Mouse (Mus musculus) liver, embryonic 13.5 days (tissue): ENCODE results near the gene Pole3. TPM values are rescaled to one million over a fixed set of nuclear protein-coding genes. Genes with fewer than 3 reads are reported as not detected.

Source experiments
- ATAC-seq: fragments of 200-750 bp; cut with Nextera tagmentation; 2 replicates; pipeline ENCODE4 v1.8.0; 2017; ENCODE audit warnings: low read depth, mild to moderate bottlenecking, moderate number of reproducible peaks, moderate library complexity
- DNase-seq: peaks from one replicate; pipeline ENCODE4 v3.0.0; 2022
- H3K27ac ChIP-seq: fragments of 300-500 bp; sonication (generic); 2 replicates; pipeline ENCODE4 v1.5.1; 2015; ENCODE audit warnings: moderate library complexity, mild to moderate bottlenecking, inconsistent platforms
- H3K27me3 ChIP-seq: fragments of 300-500 bp; sonication (generic); 2 replicates; pipeline ENCODE4 v1.6.1; 2015; ENCODE audit warnings: mild to moderate bottlenecking, inconsistent platforms
- H3K36me3 ChIP-seq: fragments of 300-500 bp; sonication (generic); 2 replicates; pipeline ENCODE4 v1.6.1; 2015; ENCODE audit warnings: mild to moderate bottlenecking, inconsistent platforms
- H3K4me1 ChIP-seq: fragments of 300-500 bp; sonication (generic); replicated peaks from 2 replicates; pipeline ENCODE4 v1.6.1; 2015; ENCODE audit warnings: inconsistent platforms
- H3K4me2 ChIP-seq: fragments of 300-500 bp; sonication (generic); 2 replicates; pipeline ENCODE4 v1.6.1; 2015; ENCODE audit warnings: inconsistent platforms, mild to moderate bottlenecking, moderate library complexity
- H3K4me3 ChIP-seq: fragments of 300-500 bp; sonication (generic); replicated peaks from 2 replicates; pipeline ENCODE4 v1.5.1; 2015; ENCODE audit warnings: mild to moderate bottlenecking, inconsistent platforms
- H3K9ac ChIP-seq: fragments of 300-500 bp; sonication (generic); 2 replicates; pipeline ENCODE4 v1.6.1; 2015; ENCODE audit warnings: mild to moderate bottlenecking, inconsistent platforms
- H3K9me3 ChIP-seq: fragments of 300-500 bp; sonication (generic); replicated peaks from 2 replicates; pipeline ENCODE4 v1.6.1; 2016; ENCODE audit warnings: inconsistent platforms
- WGBS: fragments of 180-500 bp; shearing (Covaris S2); methylation state at CpG from one replicate; pipeline ENCODE4 v1.1.7; 2015; ENCODE audit not compliant: insufficient replicate concordance; 5-methylcytosine and 5-hydroxymethylcytosine counted together
- polyA plus RNA-seq: library from polyadenylated mRNA; unstranded; fragments of >200 nt; fragmentation: Nextera tagmentation; extraction: Ambion mirVana; gene quantifications from 2 replicates; pipeline ENCODE4 v1.2.1, GENCODE M21; 2015

Pole3 gene
- polyA plus RNA-seq, 1 experiment from 2014 or later = 77.3 TPM

DNA sequence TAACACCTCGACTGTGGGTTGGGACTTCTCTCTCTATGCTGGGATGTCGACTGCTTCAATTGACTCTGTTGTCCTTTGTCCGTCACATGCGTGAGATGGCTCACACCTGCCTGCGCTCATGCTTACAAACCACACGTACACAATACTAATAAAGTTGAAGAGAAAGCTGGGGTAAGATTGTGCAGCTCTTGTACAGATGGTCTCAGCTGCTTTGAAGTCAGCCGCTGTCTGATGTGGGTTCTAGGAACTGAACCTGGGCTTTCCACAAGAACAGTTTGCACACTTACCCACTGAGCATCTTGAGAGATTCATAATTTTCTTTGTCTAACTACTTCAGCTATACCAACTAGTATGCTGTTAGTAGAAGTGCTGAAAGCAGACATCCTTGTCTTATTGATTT is 27.1 kb upstream of the Pole3 start:
- peaks cover 4% of the 10 kb centered on the region; the same call in 1 of the 2 replicates for H3K27me3 ChIP-seq
- no peak for DNase-seq
- H3K27ac ChIP-seq = no peak overlapping the region
- no peak overlapping the region for H3K4me2 ChIP-seq
- no peak for ATAC-seq
- no peak overlapping the region for H3K9ac ChIP-seq
- no peaks in the 10 kb centered on the region for H3K36me3 ChIP-seq
- 71% methylated on average over 7 of the region's 7 CpGs for WGBS
- no peaks in the 10 kb centered on the region for H3K4me1 ChIP-seq
- H3K4me3 ChIP-seq = no peak overlapping the region
- H3K9me3 ChIP-seq = no peaks in the 10 kb centered on the region

DNA sequence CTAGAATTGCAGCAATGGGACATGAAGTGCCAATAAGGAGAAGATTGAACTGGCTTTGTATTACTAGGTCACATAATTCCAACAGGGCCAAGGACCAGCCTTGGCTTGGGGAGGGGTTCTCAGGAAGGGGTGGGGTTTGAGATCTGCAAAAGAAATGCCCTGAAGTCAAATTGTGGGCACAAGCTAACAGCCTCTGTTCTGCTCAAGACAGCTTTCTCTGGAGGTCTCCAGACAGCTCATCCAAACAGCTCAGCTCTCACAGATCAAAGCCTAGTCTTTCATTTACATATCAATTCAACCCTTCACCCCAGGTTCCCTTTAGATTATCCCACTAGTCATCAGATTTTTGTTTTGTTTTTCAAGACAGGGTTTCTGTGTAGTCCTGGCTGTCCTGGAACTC is 19.9 kb upstream of the Pole3 start:
- Histone ChIP-seq H3K27ac (no peak overlapping the region), H3K9me3 (no peaks in the 10 kb centered on the region), H3K27me3 (no peaks in the 10 kb centered on the region), H3K4me1 (no peaks in the 10 kb centered on the region), H3K36me3 (no peaks in the 10 kb centered on the region), H3K4me3 (no peak overlapping the region), H3K9ac (no peak overlapping the region), H3K4me2 (no peak overlapping the region)
- no peak for DNase-seq
- no peak for ATAC-seq

DNA sequence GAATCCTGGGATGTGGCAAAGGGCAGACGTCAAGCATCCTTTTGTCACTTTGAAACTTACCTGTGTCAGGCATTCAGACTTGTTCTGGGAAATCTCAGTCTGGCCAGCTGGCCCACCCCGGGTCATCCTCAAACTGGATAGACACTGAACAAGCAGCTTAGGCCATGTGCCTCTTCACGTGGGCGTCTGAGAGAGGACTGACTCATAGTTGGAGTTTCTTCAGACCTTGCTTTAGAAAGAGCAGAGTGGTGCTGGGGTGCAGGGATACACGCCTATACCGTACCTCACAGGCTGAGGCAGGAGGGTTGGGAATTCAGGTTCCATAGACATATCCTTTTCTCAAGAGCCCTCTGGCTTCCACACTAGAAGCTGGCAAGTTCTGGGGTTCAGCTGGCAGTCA is 18.9 kb upstream of the Pole3 start:
- 62% methylated on average over 6 of the region's 6 CpGs for WGBS
- no peak overlapping the region for H3K9ac ChIP-seq
- H3K36me3 ChIP-seq = no peaks in the 10 kb centered on the region
- ATAC-seq (no peak), DNase-seq (no peak)
- H3K4me2 ChIP-seq = no peak overlapping the region
- H3K9me3 ChIP-seq = no peaks in the 10 kb centered on the region
- H3K27ac ChIP-seq = no peak overlapping the region
- H3K27me3 ChIP-seq = no peaks in the 10 kb centered on the region
- no peaks in the 10 kb centered on the region for H3K4me1 ChIP-seq
- H3K4me3 ChIP-seq = no peak overlapping the region

GRCm38 (mm10) chr4:62541802-62542201 is 16.9 kb upstream of the Pole3 start:
- H3K9me3 ChIP-seq = no peaks in the 10 kb centered on the region
- DNase-seq (no peak), ATAC-seq (no peak)
- no peak overlapping the region for H3K9ac ChIP-seq
- WGBS = 69% methylated on average over 3 of the region's 3 CpGs
- H3K4me3 ChIP-seq = no peak overlapping the region
- H3K27ac ChIP-seq = no peak overlapping the region
- H3K27me3 ChIP-seq = no peaks in the 10 kb centered on the region
- H3K4me1 ChIP-seq = no peaks in the 10 kb centered on the region
- no peaks in the 10 kb centered on the region for H3K36me3 ChIP-seq
- H3K4me2 ChIP-seq = no peak overlapping the region

DNA sequence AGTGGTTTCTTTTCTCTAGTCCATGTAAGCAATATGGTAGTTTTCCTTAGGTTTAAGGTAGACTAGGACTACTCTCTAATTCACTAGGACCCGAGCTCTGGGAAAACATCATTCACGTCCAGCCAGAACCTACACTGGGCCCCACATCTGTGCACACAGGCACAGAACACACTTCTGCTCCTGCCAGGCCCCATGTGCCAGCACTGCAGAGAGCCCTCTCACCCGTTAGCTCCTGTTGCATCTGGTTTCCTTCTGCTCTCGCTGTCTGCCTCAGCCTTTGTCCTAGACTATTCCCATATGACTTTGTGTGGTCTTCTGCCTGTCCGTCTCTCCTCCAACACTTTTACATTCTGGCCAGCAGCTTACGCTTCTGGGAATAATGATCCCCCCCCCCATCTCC is 8.9 kb upstream of the Pole3 start:
- Histone ChIP-seq H3K4me1 (peaks cover 6% of the 10 kb centered on the region), H3K9me3 (no peaks in the 10 kb centered on the region), H3K9ac (no peak overlapping the region), H3K27me3 (no peaks in the 10 kb centered on the region), H3K27ac (no peak overlapping the region), H3K4me3 (no peak overlapping the region), H3K36me3 (no peaks in the 10 kb centered on the region), H3K4me2 (no peak overlapping the region)
- DNase-seq (no peak), ATAC-seq (no peak)
- 62% methylated on average over 6 of the region's 6 CpGs for WGBS

GRCm38 (mm10) chr4:62527655-62528054 is 2.8 kb upstream of the Pole3 start:
- no peaks in the 10 kb centered on the region for H3K9me3 ChIP-seq
- ATAC-seq (no peak), DNase-seq (no peak)
- peaks cover 13% of the 10 kb centered on the region for H3K36me3 ChIP-seq
- no peak overlapping the region for H3K4me3 ChIP-seq
- H3K27ac ChIP-seq = no peak overlapping the region
- 16% methylated on average over 4 of the region's 4 CpGs for WGBS
- peaks cover 28% of the 10 kb centered on the region for H3K4me1 ChIP-seq
- H3K27me3 ChIP-seq = no peaks in the 10 kb centered on the region
- H3K4me2 ChIP-seq = no peak overlapping the region
- no peak overlapping the region for H3K9ac ChIP-seq

DNA sequence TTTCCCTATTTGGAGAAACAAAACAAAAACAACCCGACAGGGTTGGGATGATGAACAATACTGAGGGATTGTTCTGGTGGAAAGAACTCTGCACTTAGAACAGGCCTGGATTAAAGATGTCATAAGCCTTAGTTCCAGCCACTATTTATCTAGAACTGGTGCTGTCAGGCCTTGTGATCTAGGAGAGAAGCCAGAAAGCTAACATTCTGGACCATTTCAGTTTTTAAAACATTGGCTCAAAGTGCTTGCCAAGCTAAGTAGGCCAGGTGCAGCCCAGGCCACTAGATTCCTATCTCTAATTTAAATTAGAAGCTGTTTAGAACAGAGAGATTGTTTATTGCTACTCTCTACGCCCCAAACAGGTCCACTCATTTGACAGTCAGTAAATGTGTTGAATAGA is 1.4 kb upstream of the Pole3 start:
- H3K4me1 ChIP-seq = peaks cover 38% of the 10 kb centered on the region
- no peak for ATAC-seq
- WGBS = 41% methylated on average over 2 of the region's 2 CpGs

DNA sequence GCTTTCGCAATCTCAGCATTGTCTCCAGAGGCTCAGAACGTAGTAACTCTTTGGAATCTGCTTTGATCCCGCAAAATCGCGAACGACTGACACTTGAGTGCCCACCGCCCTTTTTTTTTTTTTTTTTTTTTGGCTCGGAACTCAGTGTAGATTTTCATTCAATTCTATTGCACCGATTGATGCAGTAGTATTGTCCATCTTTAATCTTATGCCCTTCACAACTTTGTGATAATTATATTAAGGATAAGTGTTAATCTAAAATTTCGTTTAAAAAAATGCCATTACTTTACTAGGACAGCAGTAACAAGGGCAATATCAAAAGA is 582 bp upstream of the Pole3 start:
- Histone ChIP-seq H3K27ac (no peak overlapping the region), H3K4me3 (peak overlapping the region; percentile 91), H3K4me1 (peaks cover 38% of the 10 kb centered on the region), H3K27me3 (no peaks in the 10 kb centered on the region), H3K9ac (no peak overlapping the region), H3K9me3 (no peaks in the 10 kb centered on the region), H3K4me2 (peak overlapping the region; percentile 88), H3K36me3 (peaks cover 25% of the 10 kb centered on the region)
- no peak for ATAC-seq
- 2% methylated on average over 10 of the region's 10 CpGs for WGBS
- DNase-seq = no peak

More for the DNA sequence above, 1.4 kb upstream of the Pole3 start:
- DNase-seq = no peak
- no peaks in the 10 kb centered on the region for H3K9me3 ChIP-seq
- no peak overlapping the region for H3K4me3 ChIP-seq
- H3K27ac ChIP-seq = no peak overlapping the region
- no peak overlapping the region for H3K9ac ChIP-seq
- no peaks in the 10 kb centered on the region for H3K27me3 ChIP-seq
- H3K4me2 ChIP-seq = no peak overlapping the region
- peaks cover 25% of the 10 kb centered on the region for H3K36me3 ChIP-seq

DNA sequence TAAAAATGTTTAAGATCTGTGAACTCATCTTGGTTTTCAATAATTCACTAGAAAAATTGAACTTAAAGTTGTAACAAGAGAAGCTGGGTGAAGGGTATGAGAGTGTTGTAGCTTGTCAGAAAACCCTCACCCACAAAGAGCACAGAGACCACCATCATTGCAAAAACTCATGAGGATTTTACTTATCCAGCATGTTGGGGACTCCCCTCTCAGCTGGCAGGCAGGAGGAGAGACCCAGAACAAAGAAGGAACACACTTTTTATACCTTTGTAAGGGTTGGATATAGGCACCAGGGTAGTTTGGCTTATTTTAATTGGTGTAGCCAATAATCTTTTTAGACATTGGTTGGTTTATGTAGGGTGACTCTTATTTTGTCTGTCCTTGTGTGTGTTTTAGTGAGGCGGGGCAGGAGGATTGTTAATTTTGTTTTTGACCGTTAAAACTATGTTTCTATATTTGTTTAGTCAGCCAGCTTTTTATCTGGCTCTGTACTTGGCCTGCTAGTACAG is 3.9 kb downstream of the Pole3 start:
- peak overlapping the region; percentile 89 for H3K4me2 ChIP-seq
- H3K4me1 ChIP-seq = peaks cover 74% of the 10 kb centered on the region
- no peak for DNase-seq
- peak overlapping the region; percentile 100 for H3K27ac ChIP-seq
- H3K27me3 ChIP-seq = no peaks in the 10 kb centered on the region
- ATAC-seq = no peak
- H3K9ac ChIP-seq = peak overlapping the region; percentile 99
- peak overlapping the region; percentile 89; the same call in 1 of the 2 replicates for H3K4me3 ChIP-seq
- peaks cover 26% of the 10 kb centered on the region for H3K36me3 ChIP-seq
- no peaks in the 10 kb centered on the region for H3K9me3 ChIP-seq
- WGBS = 63% methylated on average over 2 of the region's 2 CpGs

DNA sequence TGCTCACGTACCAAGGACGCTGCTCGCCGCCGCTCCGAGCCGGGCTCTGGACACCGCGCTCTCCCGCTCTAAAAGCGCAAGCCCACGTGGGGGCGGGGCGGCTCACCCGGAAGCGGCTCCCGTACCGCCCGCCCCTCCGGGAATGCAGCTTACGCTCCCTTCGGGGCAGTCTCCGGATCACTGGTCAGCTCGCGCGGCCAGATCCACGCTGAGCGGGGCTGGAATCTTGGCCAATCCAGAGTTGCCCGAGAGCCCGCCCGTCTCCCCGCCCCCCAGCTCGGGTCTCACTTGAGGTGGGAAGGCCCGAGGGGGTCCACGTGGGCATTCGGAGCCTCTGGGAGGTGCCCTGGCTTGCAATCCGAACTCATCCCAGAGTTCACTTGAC is 5.0 kb downstream of the Pole3 start, which contains the start of gene Alad:
Gene Alad (minus strand): TSS at position 70 of the 385 bp plus-strand sequence.
- peak within 1 kb of the TSS; percentile 89 for H3K4me3 ChIP-seq
- H3K9ac ChIP-seq = peak within 1 kb of the TSS; percentile 99
- no peaks in the 10 kb centered on the region for H3K9me3 ChIP-seq
- H3K27ac ChIP-seq = peak within 1 kb of the TSS; percentile 100
- under 1% methylated on average over 37 of the region's 37 CpGs for WGBS
- H3K27me3 ChIP-seq = no peaks in the 10 kb centered on the region
- H3K4me2 ChIP-seq = peak within 1 kb of the TSS; percentile 89
- peaks cover 37% of the 10 kb centered on the region for H3K36me3 ChIP-seq
- peak; percentile 59 for ATAC-seq
- peaks cover 81% of the 10 kb centered on the region for H3K4me1 ChIP-seq
- peak; percentile 93 for DNase-seq

DNA sequence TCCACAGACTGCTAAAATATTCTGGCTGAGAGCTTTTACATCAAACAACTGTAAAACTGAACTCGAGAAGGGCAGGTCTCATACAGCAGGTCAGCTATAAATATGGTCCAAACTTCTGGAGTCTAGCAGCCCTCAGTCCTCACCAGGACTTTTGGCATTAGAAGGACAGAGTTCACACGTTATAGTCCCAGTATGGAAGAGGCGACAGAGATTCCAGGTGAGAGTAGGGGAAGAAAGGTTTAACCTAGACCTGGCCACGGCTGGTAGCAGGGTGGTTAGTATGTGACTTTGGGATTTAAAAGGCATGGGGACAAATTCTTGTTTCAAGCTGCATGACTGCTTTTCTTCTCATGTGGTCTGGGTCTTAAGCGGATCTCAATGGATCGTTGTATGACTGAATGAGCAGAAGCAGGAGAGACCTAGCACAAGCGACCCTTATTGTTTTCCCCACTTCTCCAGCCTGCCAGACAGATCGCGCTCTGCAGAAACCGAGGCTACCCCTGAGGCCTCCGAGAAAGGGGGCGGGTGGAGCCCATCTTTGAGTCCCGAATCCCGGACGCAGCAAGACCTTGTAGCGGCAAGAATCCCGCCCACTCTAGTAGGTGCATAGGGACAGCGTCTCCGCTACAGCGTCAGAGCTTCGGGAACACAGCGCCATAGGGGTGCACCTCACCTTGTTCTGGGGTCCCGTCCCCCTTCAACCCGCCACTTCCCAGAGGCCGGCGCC is 5.6 kb downstream of the Pole3 start:
- no peak for DNase-seq
- H3K9ac ChIP-seq = peak overlapping the region; percentile 99
- peak overlapping the region; percentile 100 for H3K27ac ChIP-seq
- H3K36me3 ChIP-seq = peaks cover 41% of the 10 kb centered on the region
- peak; percentile 16 for ATAC-seq
- H3K9me3 ChIP-seq = no peaks in the 10 kb centered on the region
- H3K27me3 ChIP-seq = no peaks in the 10 kb centered on the region
- peak overlapping the region; percentile 89 for H3K4me2 ChIP-seq
- WGBS = 2% methylated on average over 26 of the region's 26 CpGs
- H3K4me3 ChIP-seq = peak overlapping the region; percentile 89
- H3K4me1 ChIP-seq = peaks cover 84% of the 10 kb centered on the region
